Mouse (Mus musculus) megakaryocyte, embryonic 14.5 days (primary cell): Measurements from ENCODE around the gene S100a1. TPM values are rescaled to one million over a fixed set of nuclear protein-coding genes. Genes with fewer than 3 reads are reported as not detected.

Experiments
- H3K27me3 ChIP-seq: replicated peaks from 2 replicates; pipeline ENCODE3; 2012; ENCODE audit warnings: inconsistent platforms
- H3K36me3 ChIP-seq: replicated peaks from 2 replicates; pipeline ENCODE3; 2012; ENCODE audit warnings: low read length, inconsistent platforms, mixed read lengths
- H3K4me1 ChIP-seq: 2 replicates; pipeline ENCODE4 v1.6.1; 2012; ENCODE audit warnings: inconsistent platforms
- H3K4me3 ChIP-seq: replicated peaks from 2 replicates; pipeline ENCODE3; 2012; ENCODE audit warnings: moderate library complexity, mild to moderate bottlenecking, inconsistent platforms
- H3K9me3 ChIP-seq: 2 replicates; pipeline ENCODE4 v1.6.1; 2012; ENCODE audit warnings: inconsistent platforms
- FLI1 ChIP-seq: IDR thresholded peaks from 2 replicates; pipeline ENCODE4 v1.6.1; 2012; ENCODE audit warnings: low read length, inconsistent platforms, mixed read lengths
- GATA1 ChIP-seq: IDR thresholded peaks from 3 replicates; pipeline ENCODE4 v1.6.1; 2012; ENCODE audit warnings: mixed read lengths, low read length, inconsistent platforms, borderline replicate concordance
- polyA plus RNA-seq: library from polyadenylated mRNA; stranded (reverse); fragments of >175 nt; gene quantifications from 2 replicates; pipeline ENCODE4 v1.2.3, GENCODE M21; 2012; ENCODE audit warnings: low replicate concordance; ENCODE audit not compliant: insufficient read depth

S100a1 gene
- polyA plus RNA-seq, 1 experiment: 105 TPM

DNA sequence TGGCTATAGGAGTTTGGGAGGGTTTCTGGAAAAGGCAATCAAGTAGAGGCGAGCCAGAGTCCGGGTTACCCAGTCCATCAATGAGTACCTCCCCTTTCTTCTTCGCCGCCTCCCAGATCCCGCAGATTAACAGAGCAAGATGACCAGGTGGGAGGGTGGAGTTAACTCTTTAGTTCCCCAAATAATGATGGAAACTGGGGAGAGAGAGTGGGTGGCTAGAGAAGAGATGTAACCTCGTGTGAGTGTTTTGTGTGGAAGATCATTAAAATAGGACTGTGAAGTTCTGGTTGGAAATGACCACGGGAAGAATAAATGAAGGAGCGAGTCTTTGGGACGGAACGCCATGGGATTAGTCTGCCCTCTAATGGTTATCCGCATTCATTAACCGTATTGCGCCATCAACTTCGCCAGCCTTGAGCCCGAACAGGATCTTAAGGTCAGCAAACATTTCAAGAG lies 47.9 kb downstream of the S100a1 start:
- Histone ChIP-seq H3K36me3 (no peaks in the 10 kb centered on the region), H3K4me3 (peak overlapping the region; percentile 93), H3K4me1 (peaks cover 61% of the 10 kb centered on the region), H3K27me3 (peaks cover 53% of the 10 kb centered on the region), H3K9me3 (no peaks in the 10 kb centered on the region)
- TF ChIP-seq GATA1 (no peak), FLI1 (no peak)

DNA sequence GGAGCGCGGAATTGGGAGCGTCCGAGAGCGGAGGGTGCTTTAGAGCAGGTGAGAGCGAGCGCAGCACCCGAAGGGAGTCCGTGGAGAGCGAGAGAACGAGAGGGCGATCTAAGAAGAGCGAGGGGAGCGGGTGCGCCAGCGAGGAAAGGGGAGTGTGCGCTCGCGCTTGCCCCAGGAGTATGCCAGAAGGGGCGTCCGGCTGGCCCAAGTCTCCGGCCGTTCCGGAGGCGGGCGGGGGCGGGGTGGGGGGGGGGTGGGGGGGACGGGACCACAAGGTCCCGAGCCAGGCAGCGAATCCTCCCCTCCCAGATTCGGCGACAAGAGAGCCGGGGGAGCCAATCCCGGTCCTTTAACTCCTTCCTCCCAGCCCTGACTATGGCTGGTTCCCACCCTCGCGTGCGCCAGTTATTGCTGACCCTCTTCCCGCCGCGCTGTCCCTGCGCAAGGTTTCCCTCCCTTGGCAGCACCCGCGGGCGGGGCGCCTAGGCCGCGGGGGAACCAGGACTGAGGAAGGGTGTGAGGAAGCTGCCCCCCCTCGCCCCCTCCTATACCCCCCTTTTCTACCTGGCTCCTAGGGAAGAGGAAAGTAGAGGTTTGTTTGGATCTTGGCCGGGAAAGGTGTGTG lies 48.4 kb downstream of the S100a1 start, which contains the start of gene Npr1:
Gene Npr1, minus strand, starts transcription at position 181 of the 625 bp plus-strand sequence.
- Histone ChIP-seq H3K9me3 (no peaks in the 10 kb centered on the region), H3K4me3 (peak within 1 kb of the TSS; percentile 93), H3K27me3 (peaks cover 58% of the 10 kb centered on the region), H3K4me1 (peaks cover 63% of the 10 kb centered on the region), H3K36me3 (no peaks in the 10 kb centered on the region)
- TF ChIP-seq FLI1: no peak
- TF ChIP-seq GATA1: no peak

DNA sequence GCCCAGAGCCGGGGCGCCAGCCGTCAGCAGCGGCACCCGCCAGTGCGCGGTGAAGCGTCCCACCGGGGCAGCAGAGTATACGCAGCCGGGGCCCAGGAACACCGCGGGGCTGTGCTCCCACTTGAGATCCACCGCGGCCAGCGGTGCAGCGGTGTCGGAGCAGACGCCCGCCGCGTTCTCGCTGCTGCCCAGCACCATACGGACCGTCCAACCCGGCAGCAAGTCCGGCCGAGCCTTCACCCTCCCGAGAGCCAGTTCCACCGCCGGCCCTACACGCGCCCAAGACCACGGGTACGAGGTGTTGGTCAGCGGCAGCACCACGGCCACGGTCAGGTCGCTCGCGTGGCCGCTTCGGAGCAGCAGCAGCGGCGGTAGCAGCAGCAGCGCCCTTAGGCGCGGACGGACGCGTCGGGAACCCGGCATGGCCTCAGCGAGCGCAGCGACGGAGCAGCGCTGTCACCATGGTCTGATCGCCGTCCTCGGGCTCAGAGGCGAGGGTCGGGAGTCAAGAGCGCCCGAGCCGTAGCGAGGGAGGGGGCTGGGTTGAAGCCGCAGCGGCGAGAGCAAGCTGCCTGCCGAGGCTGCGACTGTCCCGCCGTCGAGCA lies 49.0 kb downstream of the S100a1 start:
- peaks cover 64% of the 10 kb centered on the region for H3K27me3 ChIP-seq
- peak overlapping the region; percentile 93 for H3K4me3 ChIP-seq
- no peaks in the 10 kb centered on the region for H3K9me3 ChIP-seq
- no peak for TF ChIP-seq GATA1
- TF ChIP-seq FLI1: no peak
- peaks cover 66% of the 10 kb centered on the region for H3K4me1 ChIP-seq
- H3K36me3 ChIP-seq: no peaks in the 10 kb centered on the region

DNA sequence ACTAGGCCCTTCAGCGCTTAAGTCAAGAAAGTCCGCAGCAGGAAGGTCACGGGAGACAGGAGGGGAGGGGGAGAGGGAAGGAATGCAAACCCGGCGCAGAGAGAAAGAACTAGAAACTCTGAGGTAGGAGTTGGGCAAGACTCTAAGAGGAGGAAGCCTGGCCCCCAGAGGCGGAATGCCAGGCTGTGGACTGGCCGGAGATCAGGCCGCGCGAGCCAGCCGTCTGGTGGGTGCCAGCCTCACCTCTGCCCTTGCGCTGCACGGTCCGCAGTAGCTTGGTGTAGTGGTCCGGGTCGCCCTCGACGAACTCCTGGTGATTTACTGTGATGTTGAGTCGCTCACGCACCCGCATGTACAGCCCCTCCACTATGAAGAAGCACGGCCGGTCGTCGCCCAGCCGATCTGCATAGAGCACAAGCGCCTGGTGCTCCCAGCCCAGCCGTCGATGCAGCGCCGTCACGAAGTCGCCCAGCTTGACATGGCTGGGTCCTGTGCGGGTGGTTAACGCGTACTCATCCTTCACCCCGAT lies 49.6 kb downstream of the S100a1 start:
- H3K4me3 ChIP-seq: peak overlapping the region; percentile 93
- H3K4me1 ChIP-seq: peaks cover 70% of the 10 kb centered on the region
- H3K27me3 ChIP-seq: peaks cover 70% of the 10 kb centered on the region
- no peak for TF ChIP-seq GATA1
- TF ChIP-seq FLI1: no peak
- no peaks in the 10 kb centered on the region for H3K36me3 ChIP-seq
- no peaks in the 10 kb centered on the region for H3K9me3 ChIP-seq

DNA sequence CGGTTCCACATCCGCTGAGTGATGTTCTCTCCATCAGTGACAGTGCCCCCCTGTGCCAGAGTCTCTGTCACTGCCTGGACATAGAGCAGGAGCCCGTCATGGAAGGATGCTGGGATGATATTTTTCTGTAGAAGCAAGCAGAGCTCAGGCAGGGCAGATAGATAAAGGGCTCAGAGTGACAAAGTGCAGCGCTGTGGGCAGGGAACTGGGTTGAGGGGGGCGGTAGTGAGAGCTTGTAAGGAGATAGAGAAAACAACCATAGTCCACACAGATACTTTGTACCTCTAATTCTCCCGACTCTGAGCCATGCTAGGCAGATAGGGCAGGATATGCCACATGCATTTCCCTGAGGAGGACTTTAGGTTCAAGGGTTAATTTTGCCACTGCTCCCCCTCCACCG lies 51.6 kb downstream of the S100a1 start:
- H3K4me1 ChIP-seq: peaks cover 58% of the 10 kb centered on the region
- no peak for TF ChIP-seq FLI1
- TF ChIP-seq GATA1: no peak
- peaks cover 87% of the 10 kb centered on the region for H3K27me3 ChIP-seq
- H3K9me3 ChIP-seq: no peaks in the 10 kb centered on the region
- no peaks in the 10 kb centered on the region for H3K36me3 ChIP-seq
- H3K4me3 ChIP-seq: no peak overlapping the region

DNA sequence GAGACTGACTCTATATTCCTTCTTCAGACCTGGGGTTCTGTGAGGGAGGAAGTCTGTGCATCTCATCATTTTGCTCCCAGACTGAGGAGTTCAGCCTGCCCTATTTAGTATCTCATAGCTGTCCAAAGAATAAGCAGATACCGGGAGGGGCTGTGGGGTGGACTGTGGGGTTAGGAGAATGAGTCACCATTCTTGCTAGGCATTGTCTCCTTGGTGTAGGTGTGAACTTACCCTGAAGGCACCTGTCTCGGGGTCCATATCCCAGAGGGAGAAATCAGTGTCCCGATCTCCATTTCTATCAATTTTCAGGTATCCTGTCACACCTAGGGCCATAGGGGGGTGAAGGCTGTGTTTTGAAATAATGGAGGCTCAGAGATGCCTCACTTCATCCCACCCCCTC lies 52.3 kb downstream of the S100a1 start:
- Histone ChIP-seq H3K4me3 (no peak overlapping the region), H3K9me3 (no peaks in the 10 kb centered on the region), H3K4me1 (peaks cover 57% of the 10 kb centered on the region), H3K36me3 (no peaks in the 10 kb centered on the region), H3K27me3 (peaks cover 91% of the 10 kb centered on the region)
- TF ChIP-seq GATA1: no peak

Other genes with a start within 250 kb of the S100a1 start
- gene Dennd4b, start 249.2 kb downstream of the S100a1 start, polyA plus RNA-seq: 41.0 and 105 TPM in 2 replicates
- 2.8 and 3.2 TPM in 2 replicates for gene Gatad2b, start 221.2 kb downstream of the S100a1 start, polyA plus RNA-seq
- 2.3 and 3.1 TPM in 2 replicates for gene Slc27a3, start 124.5 kb downstream of the S100a1 start, polyA plus RNA-seq
- 15.5 and 21.9 TPM in 2 replicates for gene Ints3, start 80.8 kb downstream of the S100a1 start, polyA plus RNA-seq
- 2.6 TPM in 1 of 2 replicates, not detected in the other for gene Npr1, start 48.5 kb downstream of the S100a1 start, polyA plus RNA-seq
- gene Ilf2, start 38.3 kb downstream of the S100a1 start, polyA plus RNA-seq: 10.5 TPM in 1 of 2 replicates, not detected in the other
- 3.0 and 5.3 TPM in 2 replicates for gene Snapin, start 23.4 kb downstream of the S100a1 start, polyA plus RNA-seq
- 33.3 and 68.8 TPM in 2 replicates for gene Chtop, start 4.9 kb downstream of the S100a1 start, polyA plus RNA-seq
- gene S100a13, start within 50 bp of the S100a1 start, polyA plus RNA-seq: 3.7 and 30.3 TPM in 2 replicates
- gene S100a14, start 12.5 kb upstream of the S100a1 start, polyA plus RNA-seq: 0.10 TPM in 1 of 2 replicates, not detected in the other
- gene S100a16, start 22.9 kb upstream of the S100a1 start, polyA plus RNA-seq: not detected in 2 replicates
- gene S100a3, start 46.2 kb upstream of the S100a1 start, polyA plus RNA-seq: not detected in 2 replicates
- not detected in 2 replicates for gene S100a2, start 75.9 kb upstream of the S100a1 start, polyA plus RNA-seq
- not detected in 2 replicates for gene Gm42674, start 87.5 kb upstream of the S100a1 start, polyA plus RNA-seq
- not detected in 2 replicates for gene S100a4, start 89.4 kb upstream of the S100a1 start, polyA plus RNA-seq
- gene S100a5, start 94.1 kb upstream of the S100a1 start, polyA plus RNA-seq: not detected in 2 replicates
- 1.3 TPM in 1 of 2 replicates, not detected in the other for gene S100a6, start 98.5 kb upstream of the S100a1 start, polyA plus RNA-seq
- gene S100a7a, start 139.6 kb upstream of the S100a1 start, polyA plus RNA-seq: not detected in 2 replicates
- 2.9 TPM in 1 of 2 replicates, not detected in the other for gene S100a8, start 154.6 kb upstream of the S100a1 start, polyA plus RNA-seq
- gene S100a9, start 181.3 kb upstream of the S100a1 start, polyA plus RNA-seq: 33.8 TPM in 1 of 2 replicates, not detected in the other
- gene Pglyrp4, start 212.5 kb upstream of the S100a1 start, polyA plus RNA-seq: not detected in 2 replicates